Mouse (Mus musculus): ENCODE measurements around the gene Cntnap5c. TPM values are rescaled to one million over a fixed set of nuclear protein-coding genes. Genes with fewer than 3 reads are reported as not detected.

Cntnap5c gene
- polyA plus RNA-seq, 1 experiment from 2014 or later: not detected

DNA sequence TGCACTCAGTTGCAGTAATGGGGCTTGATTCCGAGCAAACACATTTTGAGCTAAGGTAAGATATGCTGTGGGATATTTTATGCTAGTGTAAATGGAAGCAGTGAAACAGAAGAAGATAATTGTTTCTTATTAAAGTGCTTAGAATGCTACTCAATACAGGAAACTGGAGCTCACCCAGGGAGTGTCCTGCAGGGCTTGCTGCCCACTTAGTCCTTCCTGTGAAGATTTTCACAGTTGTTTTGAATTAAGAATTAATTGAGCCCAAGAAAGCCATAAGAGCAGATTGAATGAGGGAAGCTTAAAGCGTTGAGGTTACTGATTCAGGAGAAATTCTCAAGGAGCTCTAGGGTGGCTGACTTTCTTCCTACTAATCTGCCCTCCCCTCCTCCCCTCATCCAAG lies 586.9 kb downstream of the Cntnap5c start:
- 42% methylated on average over 2 of the region's 2 CpGs for WGBS
- Histone ChIP-seq H3K4me1 (replicated peaks) (no peaks in the 10 kb centered on the region), H3K9me3 (replicated peaks) (no peaks in the 10 kb centered on the region), H3K36me3 (no peaks in the 10 kb centered on the region), H3K4me2 (no peak overlapping the region), H3K27me3 (no peaks in the 10 kb centered on the region), H3K4me3 (no peak overlapping the region), H3K9ac (no peak overlapping the region), H3K27ac (no peak overlapping the region)
- ATAC-seq (replicated peaks; ENCODE audit: insufficient number of reproducible peaks, insufficient read depth, low FRiP score, low read depth): no peak

DNA sequence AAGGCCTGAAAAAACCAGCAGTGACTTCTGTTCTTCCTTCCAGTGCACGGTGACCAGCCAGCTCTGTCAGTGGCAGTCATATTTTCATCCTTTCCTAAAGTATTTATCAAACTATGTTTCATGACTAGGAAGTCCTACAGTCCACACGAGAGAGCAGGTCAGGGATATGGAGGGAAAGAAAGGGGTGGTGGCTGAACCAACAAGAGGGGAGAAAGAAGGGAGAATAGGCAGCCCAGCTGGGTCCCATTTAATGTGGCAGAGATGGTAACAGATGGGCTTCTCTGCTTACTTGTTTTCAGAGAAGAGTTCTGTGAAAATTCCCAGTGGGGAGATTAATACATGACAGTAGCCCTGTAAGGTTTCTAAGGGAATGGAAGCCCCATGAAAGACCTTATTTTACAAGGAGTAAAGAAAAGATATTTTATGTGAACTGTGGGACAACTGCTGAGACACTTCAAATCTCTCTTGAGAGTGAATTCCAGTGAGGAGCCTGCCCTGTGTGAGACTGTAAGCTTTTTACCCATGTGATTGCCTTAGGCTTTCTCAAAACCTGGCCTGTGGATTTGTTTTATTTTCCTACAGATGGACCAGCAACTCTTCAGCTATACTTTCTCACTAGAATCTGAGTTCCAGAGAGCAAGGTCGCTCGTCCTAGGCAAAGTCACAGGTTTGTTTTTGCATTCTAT lies 594.4 kb downstream of the Cntnap5c start:
- H3K4me2 ChIP-seq: no peak overlapping the region
- no peak overlapping the region for H3K27ac ChIP-seq
- H3K9me3 ChIP-seq (replicated peaks): no peaks in the 10 kb centered on the region
- 73% methylated on average over 4 of the region's 4 CpGs for WGBS
- H3K4me3 ChIP-seq: no peak overlapping the region
- no peak for ATAC-seq (replicated peaks; ENCODE audit: insufficient number of reproducible peaks, insufficient read depth, low FRiP score, low read depth)
- no peaks in the 10 kb centered on the region for H3K27me3 ChIP-seq
- no peaks in the 10 kb centered on the region for H3K4me1 ChIP-seq (replicated peaks)
- no peaks in the 10 kb centered on the region for H3K36me3 ChIP-seq
- no peak overlapping the region for H3K9ac ChIP-seq

DNA sequence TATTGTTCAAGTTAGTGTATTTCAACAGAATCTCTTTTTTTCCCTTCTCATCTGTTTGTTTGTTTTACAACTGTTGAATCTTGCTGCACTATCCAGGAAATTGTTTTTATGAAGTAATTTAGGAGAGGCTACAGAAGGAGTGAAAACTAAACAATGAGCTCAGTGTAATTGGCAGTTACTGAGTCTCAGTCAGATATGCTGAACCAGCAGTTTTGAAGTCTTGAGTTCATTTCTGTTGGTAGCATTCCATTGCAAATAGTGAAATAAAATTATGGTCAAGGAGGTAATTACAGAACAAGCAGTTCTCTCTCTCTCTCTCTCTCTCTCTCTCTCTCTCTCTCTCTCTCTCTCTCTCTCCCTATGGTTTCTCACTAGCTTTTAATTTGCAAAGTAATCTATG lies 600.7 kb downstream of the Cntnap5c start:
- ATAC-seq (replicated peaks; ENCODE audit: insufficient number of reproducible peaks, insufficient read depth, low FRiP score, low read depth): no peak
- no peak overlapping the region for H3K4me3 ChIP-seq
- no peak overlapping the region for H3K4me2 ChIP-seq
- no peak overlapping the region for H3K27ac ChIP-seq
- no peak overlapping the region for H3K9ac ChIP-seq
- no peaks in the 10 kb centered on the region for H3K4me1 ChIP-seq (replicated peaks)
- no peaks in the 10 kb centered on the region for H3K36me3 ChIP-seq
- H3K9me3 ChIP-seq (replicated peaks): no peaks in the 10 kb centered on the region
- H3K27me3 ChIP-seq: no peaks in the 10 kb centered on the region

DNA sequence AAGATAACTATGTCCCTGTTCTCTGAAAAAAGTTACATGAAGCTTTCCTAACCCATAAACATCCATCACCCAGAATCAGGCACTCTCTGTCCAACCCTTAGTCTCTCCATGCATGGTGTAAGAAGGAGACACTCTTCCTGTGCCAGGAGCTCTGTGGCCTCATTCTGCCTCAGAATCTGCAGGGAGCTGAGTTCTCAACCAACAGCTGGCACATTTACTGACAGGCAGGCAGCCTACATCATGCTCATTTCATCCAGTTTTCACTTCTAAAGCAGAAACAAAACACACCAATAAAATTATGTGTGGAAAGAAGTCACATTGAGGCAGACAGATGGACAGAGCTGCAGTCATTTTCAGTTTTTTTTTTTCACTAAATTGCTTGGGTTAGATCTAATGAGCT lies 638.4 kb downstream of the Cntnap5c start:
- no peak for ATAC-seq (replicated peaks; ENCODE audit: insufficient number of reproducible peaks, insufficient read depth, low FRiP score, low read depth)
- H3K9me3 ChIP-seq (replicated peaks): no peaks in the 10 kb centered on the region
- H3K27me3 ChIP-seq: no peaks in the 10 kb centered on the region
- no peaks in the 10 kb centered on the region for H3K36me3 ChIP-seq
- H3K4me1 ChIP-seq (replicated peaks): no peaks in the 10 kb centered on the region
- no peak overlapping the region for H3K27ac ChIP-seq
- H3K4me3 ChIP-seq: no peak overlapping the region
- H3K9ac ChIP-seq: no peak overlapping the region
- H3K4me2 ChIP-seq: no peak overlapping the region

DNA sequence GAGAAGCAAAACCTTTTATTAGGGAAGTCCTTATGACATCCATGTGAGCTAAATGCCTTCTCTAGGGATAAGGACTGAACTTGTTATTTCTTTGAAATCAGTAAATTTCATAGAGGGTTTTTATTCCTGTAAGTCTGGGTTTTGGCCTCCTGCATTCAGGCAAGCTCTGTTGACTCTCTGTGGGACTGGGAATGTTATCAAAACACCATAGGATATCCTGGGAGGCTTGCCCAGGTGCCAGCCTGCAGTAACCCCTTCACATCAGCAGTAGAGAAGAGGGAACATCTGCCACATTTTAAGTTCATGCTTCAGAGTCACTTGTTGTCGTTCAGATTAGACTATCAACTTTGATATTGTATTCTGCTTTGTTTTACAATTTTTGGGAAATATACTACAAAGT lies 639.4 kb downstream of the Cntnap5c start:
- ATAC-seq (replicated peaks; ENCODE audit: insufficient number of reproducible peaks, insufficient read depth, low FRiP score, low read depth): no peak
- H3K4me3 ChIP-seq: no peak overlapping the region

DNA sequence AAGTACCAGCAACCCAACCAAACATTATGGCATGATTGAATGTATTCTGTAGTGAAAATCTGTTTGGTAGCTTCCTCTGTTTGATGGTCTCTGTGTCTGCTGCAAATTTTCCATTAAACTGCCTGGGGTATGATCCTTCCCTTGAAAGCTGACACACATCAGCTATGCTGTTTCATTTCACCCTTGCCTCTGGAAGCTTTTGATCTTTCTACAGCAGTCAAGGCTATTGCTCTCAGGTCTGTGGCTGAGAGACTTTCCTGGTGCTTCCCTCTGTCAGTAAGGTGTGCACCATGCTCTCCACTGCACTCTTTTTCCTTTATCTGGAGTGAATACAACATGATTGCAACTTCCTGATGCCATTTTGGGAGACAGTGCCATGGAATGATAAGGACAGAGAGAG lies 668.1 kb downstream of the Cntnap5c start:
- Histone ChIP-seq H3K9ac (no peak overlapping the region), H3K36me3 (no peaks in the 10 kb centered on the region), H3K4me1 (replicated peaks) (no peaks in the 10 kb centered on the region), H3K4me3 (no peak overlapping the region), H3K27me3 (no peaks in the 10 kb centered on the region), H3K4me2 (no peak overlapping the region), H3K9me3 (replicated peaks) (no peaks in the 10 kb centered on the region), H3K27ac (no peak overlapping the region)
- no peak for ATAC-seq (replicated peaks; ENCODE audit: insufficient number of reproducible peaks, insufficient read depth, low FRiP score, low read depth)

More for the DNA sequence above, 639.4 kb downstream of the Cntnap5c start:
- 56% methylated on average over 1 of the region's 1 CpGs for WGBS
- no peak overlapping the region for H3K9ac ChIP-seq
- no peaks in the 10 kb centered on the region for H3K36me3 ChIP-seq
- no peak overlapping the region for H3K4me2 ChIP-seq
- H3K27me3 ChIP-seq: no peaks in the 10 kb centered on the region
- no peaks in the 10 kb centered on the region for H3K4me1 ChIP-seq (replicated peaks)
- no peak overlapping the region for H3K27ac ChIP-seq
- H3K9me3 ChIP-seq (replicated peaks): no peaks in the 10 kb centered on the region

Other genes with a start within 250 kb of the Cntnap5c start
- not detected in 2 replicates for gene Vmn2r120, start 224.1 kb upstream of the Cntnap5c start, polyA plus RNA-seq (2015; fragmentation: Nextera tagmentation; extraction: Ambion mirVana)
- gene Gm21834, start 27.4 kb upstream of the Cntnap5c start, polyA plus RNA-seq (2015; fragmentation: Nextera tagmentation; extraction: Ambion mirVana): not detected in 2 replicates

Measured in heart, embryonic 15.5 days (tissue).